Mouse (Mus musculus): ENCODE data around the gene Gcsh. TPM values are rescaled to one million over a fixed set of nuclear protein-coding genes. Genes with fewer than 3 reads are reported as not detected.
A peak's percentile ranks its signal among the peaks of the same experiment; 100 is the strongest.

Gcsh gene
- polyA plus RNA-seq, 1 experiment from 2014 or later, result 93.4 TPM

DNA sequence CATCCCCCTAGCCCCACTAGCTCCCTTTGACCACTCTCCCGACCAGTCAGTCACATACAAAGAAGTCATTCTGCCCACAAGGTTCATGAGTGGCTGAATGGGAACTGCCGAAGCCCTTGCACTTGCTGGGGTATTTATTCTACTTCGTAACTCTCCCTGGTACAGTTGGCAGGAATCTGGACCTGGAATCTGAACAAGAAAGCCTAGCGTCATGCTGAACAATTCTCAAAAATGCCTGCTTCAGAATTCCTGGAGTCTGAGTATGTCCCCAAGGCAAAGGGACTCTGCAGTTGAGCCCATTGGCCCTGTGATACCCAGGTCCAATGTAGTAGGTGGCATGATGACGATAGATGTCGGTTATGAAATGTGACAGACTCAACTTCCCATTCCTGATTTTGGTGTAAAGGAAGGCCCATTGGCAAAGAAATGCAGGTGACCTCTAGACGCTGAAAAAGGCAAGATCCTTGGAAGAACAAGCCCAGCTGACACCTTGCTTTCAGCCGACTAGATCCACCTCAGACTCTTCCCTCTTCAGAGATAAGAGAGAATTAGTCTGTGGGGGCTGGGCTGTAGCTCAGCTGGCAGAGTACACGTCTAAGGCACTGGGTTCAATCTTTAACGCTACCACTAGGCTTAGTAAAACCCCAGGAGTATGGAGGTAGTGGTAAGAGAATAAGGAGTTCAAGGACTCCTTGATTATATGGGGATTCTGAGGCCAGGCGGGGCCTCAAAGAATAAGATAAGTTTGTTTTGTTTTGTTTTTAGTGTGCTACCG is 50.9 kb downstream of the Gcsh start:
- Histone ChIP-seq H3K4me2 (peak overlapping the region; percentile 98), H3K4me3 (peak overlapping the region; percentile 95), H3K9ac (peak overlapping the region; percentile 10; the same call in 1 of the 2 replicates), H3K36me3 (peaks cover 42% of the 10 kb centered on the region), H3K4me1 (peaks cover 48% of the 10 kb centered on the region), H3K27me3 (replicated peaks) (no peaks in the 10 kb centered on the region), H3K27ac (peak overlapping the region; percentile 81), H3K9me3 (replicated peaks) (no peaks in the 10 kb centered on the region)
- 53% methylated on average over 12 of the region's 12 CpGs for WGBS (ENCODE audit: insufficient replicate concordance)
- peak; percentile 43; the same call in 1 of the 2 replicates for ATAC-seq

DNA sequence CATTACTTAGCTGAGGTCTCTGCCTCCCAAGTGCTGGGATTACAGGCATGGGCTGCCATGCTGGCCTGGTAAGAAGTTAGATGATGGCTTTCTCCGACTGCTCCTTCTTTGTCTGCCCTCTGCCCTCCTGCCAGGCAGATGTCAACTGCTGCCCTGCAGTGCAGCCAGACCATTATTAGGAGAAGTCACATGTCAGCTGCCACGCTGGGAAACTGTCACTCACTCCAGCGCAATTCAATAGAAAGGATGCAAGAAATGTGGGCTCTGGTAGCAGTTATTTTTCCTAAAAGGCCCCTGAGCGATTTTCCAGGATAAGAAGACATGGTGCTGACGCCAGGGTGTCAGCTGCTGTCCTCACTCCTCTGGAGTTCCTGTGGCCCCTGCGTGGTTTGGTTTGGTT is 57.8 kb downstream of the Gcsh start:
- Histone ChIP-seq H3K27me3 (replicated peaks) (no peaks in the 10 kb centered on the region), H3K36me3 (peaks cover 99% of the 10 kb centered on the region), H3K4me1 (no peaks in the 10 kb centered on the region), H3K4me2 (no peak overlapping the region), H3K4me3 (no peak overlapping the region), H3K9ac (no peak overlapping the region), H3K9me3 (replicated peaks) (no peaks in the 10 kb centered on the region), H3K27ac (no peak overlapping the region)
- WGBS (ENCODE audit: insufficient replicate concordance), result 74% methylated on average over 6 of the region's 6 CpGs
- ATAC-seq, result no peak

DNA sequence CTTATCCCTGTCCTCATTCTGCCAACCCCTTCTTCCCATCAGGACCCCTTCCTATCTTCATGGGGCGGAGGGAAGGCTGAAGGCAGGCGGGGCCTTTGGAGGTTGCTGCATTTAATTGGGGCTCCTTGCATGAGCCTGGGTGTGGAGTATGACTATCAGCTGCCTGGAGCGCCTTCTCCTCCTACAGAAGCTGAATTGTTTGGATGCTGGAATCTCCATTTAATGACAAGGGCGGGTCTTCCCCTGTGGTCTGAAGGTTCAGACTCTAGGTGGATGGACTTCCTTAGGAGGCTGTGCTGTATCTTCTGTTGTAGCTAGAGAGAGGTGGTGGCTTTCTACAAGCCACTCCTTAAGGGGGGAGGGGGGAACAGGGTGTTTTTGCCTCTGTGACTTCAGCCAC is 58.4 kb downstream of the Gcsh start:
- no peaks in the 10 kb centered on the region for H3K27me3 ChIP-seq (replicated peaks)
- H3K36me3 ChIP-seq, result peaks cover 99% of the 10 kb centered on the region
- WGBS (ENCODE audit: insufficient replicate concordance), result 81% methylated on average over 4 of the region's 4 CpGs
- H3K9me3 ChIP-seq (replicated peaks), result no peaks in the 10 kb centered on the region
- no peak overlapping the region for H3K4me3 ChIP-seq
- ATAC-seq, result no peak
- H3K27ac ChIP-seq, result no peak overlapping the region
- H3K4me1 ChIP-seq, result no peaks in the 10 kb centered on the region
- H3K4me2 ChIP-seq, result no peak overlapping the region
- no peak overlapping the region for H3K9ac ChIP-seq

Other genes with a start within 250 kb of the Gcsh start
- gene Cmc2, start 72.1 kb downstream of the Gcsh start, polyA plus RNA-seq (2016; fragmentation: Nextera tagmentation; extraction: Ambion mirVana), result 83.5 and 87.1 TPM in 2 replicates
- 37.3 and 41.1 TPM in 2 replicates for gene Cenpn, start 71.8 kb downstream of the Gcsh start, polyA plus RNA-seq (2016; fragmentation: Nextera tagmentation; extraction: Ambion mirVana)
- 7.6 and 8.2 TPM in 2 replicates for gene Atmin, start 50.1 kb downstream of the Gcsh start, polyA plus RNA-seq (2016; fragmentation: Nextera tagmentation; extraction: Ambion mirVana)
- gene 1700030J22Rik, start 14.6 kb downstream of the Gcsh start, polyA plus RNA-seq (2016; fragmentation: Nextera tagmentation; extraction: Ambion mirVana), result 0.66 and 0.92 TPM in 2 replicates
- 0.01 and 0.02 TPM in 2 replicates for gene Pkd1l2, start 88.9 kb upstream of the Gcsh start, polyA plus RNA-seq (2016; fragmentation: Nextera tagmentation; extraction: Ambion mirVana)
- 10.3 and 10.8 TPM in 2 replicates for gene Bco1, start 102.3 kb upstream of the Gcsh start, polyA plus RNA-seq (2016; fragmentation: Nextera tagmentation; extraction: Ambion mirVana)
- 1.9 and 2.1 TPM in 2 replicates for gene Gan, start 164.6 kb upstream of the Gcsh start, polyA plus RNA-seq (2016; fragmentation: Nextera tagmentation; extraction: Ambion mirVana)